Mouse (Mus musculus): ENCODE measurements around the gene Ccrl2. TPM values are rescaled to one million over a fixed set of nuclear protein-coding genes. Genes with fewer than 3 reads are reported as not detected.

The Ccrl2 gene
- polyA plus RNA-seq, 1 experiment = 13.8 TPM

DNA sequence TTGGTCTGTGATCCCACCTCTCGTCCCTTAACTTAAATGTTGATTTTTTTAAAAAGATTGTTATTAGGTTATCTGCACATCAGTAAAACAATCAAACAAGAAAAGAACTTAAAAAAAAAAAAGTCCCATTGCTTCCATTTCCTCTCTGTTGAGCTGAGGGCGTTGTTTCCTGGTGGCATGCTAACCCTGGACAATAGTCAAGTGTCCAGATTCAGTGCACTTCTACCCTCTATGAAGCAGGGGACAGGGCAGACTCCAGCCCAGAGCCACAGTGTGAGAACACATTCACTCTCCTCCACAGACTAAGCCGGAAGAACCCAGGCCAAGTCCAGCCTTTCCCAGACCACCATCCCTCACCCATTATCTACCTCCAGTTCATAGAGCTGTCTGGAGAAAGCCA is 8.9 kb downstream of the Ccrl2 start:
- DNase-seq = peak; percentile 65
- no peak for TF ChIP-seq CTCF (conservative IDR thresholded peaks at IDR 0.05; ENCODE audit: insufficient read depth, insufficient read length, low read depth, low read length)
- no peak for TF ChIP-seq POLR2A (IDR thresholded peaks at IDR 0.05; ENCODE audit: low read depth, low read length)
- WGBS = 70% methylated on average over 3 of the region's 3 CpGs
- Histone ChIP-seq H3K4me3 (ENCODE audit: insufficient read depth, low read depth, low read length) (no peak overlapping the region), H3K27me3 (replicated peaks; ENCODE audit: control insufficient read depth, insufficient read depth, low read length) (no peaks in the 10 kb centered on the region), H3K36me3 (ENCODE audit: control insufficient read depth, insufficient read depth, low read length) (no peaks in the 10 kb centered on the region), H3K27ac (ENCODE audit: insufficient read depth, low read depth, low read length) (peak overlapping the region; percentile 74), H3K4me1 (ENCODE audit: control insufficient read depth, insufficient read depth, low read length) (no peaks in the 10 kb centered on the region)

DNA sequence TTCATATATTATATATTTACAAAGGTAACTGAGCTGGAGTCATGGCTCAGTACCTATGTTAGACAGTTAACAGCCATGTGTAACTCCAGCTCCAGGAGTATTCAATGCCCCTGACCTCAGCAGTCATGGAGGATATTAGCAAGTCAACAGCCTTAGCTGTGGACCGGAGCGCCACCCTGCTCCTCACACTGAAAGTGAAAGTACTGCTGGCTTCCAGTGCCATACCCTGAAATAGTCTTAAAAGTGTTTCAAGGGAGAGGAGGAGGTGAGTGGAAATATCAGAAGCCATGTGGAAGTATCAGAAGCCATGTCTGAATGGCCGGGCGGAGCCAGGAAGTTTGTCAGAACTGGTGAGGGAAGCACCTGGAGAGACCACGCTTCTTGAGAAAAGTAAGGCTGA is 10.1 kb downstream of the Ccrl2 start:
- H3K27ac ChIP-seq (ENCODE audit: insufficient read depth, low read depth, low read length) = 0 out of 2 replicates have a peak overlapping the region, but pooled peaks have one; percentile 13
- no peak for DNase-seq

DNA sequence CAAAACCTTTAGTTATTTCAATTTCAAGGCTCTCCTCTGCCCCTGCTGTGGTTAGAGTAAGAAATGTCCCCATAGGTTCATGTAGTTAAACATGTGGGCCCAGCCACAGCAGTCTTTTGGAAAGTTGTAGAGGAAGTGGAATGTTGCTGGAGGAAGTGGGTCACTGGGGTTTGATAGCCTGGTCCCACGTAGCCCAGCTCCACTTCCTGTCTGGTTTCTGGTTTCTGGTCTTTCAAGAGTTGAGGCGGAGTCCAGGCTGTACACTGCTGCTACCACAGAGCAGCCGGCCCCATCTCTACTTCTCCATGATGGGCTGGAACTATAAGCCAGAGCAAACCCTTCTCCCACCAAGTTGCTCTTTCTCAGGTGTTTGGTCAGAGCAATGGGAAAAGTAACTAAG is 11.1 kb downstream of the Ccrl2 start:
- DNase-seq = no peak
- WGBS = 67% methylated on average over 3 of the region's 3 CpGs
- TF ChIP-seq POLR2A (IDR thresholded peaks at IDR 0.05; ENCODE audit: low read depth, low read length) = no peak
- TF ChIP-seq CTCF (conservative IDR thresholded peaks at IDR 0.05; ENCODE audit: insufficient read depth, insufficient read length, low read depth, low read length) = no peak
- Histone ChIP-seq H3K36me3 (ENCODE audit: control insufficient read depth, insufficient read depth, low read length) (no peaks in the 10 kb centered on the region), H3K4me3 (ENCODE audit: insufficient read depth, low read depth, low read length) (no peak overlapping the region), H3K27ac (ENCODE audit: insufficient read depth, low read depth, low read length) (no peak overlapping the region), H3K27me3 (replicated peaks; ENCODE audit: control insufficient read depth, insufficient read depth, low read length) (no peaks in the 10 kb centered on the region), H3K4me1 (ENCODE audit: control insufficient read depth, insufficient read depth, low read length) (peaks cover 2% of the 10 kb centered on the region; the same call in 1 of the 2 replicates)

More for the DNA sequence above, 10.1 kb downstream of the Ccrl2 start:
- Histone ChIP-seq H3K36me3 (ENCODE audit: control insufficient read depth, insufficient read depth, low read length) (no peaks in the 10 kb centered on the region), H3K4me3 (ENCODE audit: insufficient read depth, low read depth, low read length) (no peak overlapping the region), H3K27me3 (replicated peaks; ENCODE audit: control insufficient read depth, insufficient read depth, low read length) (no peaks in the 10 kb centered on the region), H3K4me1 (ENCODE audit: control insufficient read depth, insufficient read depth, low read length) (peaks cover 2% of the 10 kb centered on the region; the same call in 1 of the 2 replicates)
- no peak for TF ChIP-seq POLR2A (IDR thresholded peaks at IDR 0.05; ENCODE audit: low read depth, low read length)
- TF ChIP-seq CTCF (conservative IDR thresholded peaks at IDR 0.05; ENCODE audit: insufficient read depth, insufficient read length, low read depth, low read length) = no peak
- 80% methylated on average over 5 of the region's 5 CpGs for WGBS

DNA sequence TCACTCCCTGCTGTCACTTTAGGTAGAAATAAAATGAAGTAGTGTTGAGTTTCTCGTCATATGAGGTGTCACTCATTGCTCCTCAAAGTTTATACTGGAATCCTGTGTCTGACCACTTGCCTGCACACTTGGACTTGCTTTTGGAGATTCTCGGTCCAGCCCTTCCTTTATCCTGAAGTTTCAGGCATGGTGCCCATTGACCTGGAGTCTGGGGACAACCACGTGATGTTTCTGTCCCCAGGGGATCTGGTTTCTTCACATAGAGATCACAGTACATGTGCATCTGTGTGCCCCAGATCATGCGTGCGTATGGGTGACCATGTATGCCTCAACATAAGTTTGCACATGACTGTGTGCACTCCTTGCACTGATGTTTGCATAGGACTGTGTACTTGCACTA is 15.1 kb downstream of the Ccrl2 start:
- Histone ChIP-seq H3K4me3 (ENCODE audit: insufficient read depth, low read depth, low read length) (no peak overlapping the region), H3K27me3 (replicated peaks; ENCODE audit: control insufficient read depth, insufficient read depth, low read length) (no peaks in the 10 kb centered on the region), H3K27ac (ENCODE audit: insufficient read depth, low read depth, low read length) (peak overlapping the region; percentile 33; the same call in 1 of the 2 replicates), H3K36me3 (ENCODE audit: control insufficient read depth, insufficient read depth, low read length) (no peaks in the 10 kb centered on the region), H3K4me1 (ENCODE audit: control insufficient read depth, insufficient read depth, low read length) (peaks cover 2% of the 10 kb centered on the region; the same call in 1 of the 2 replicates)
- TF ChIP-seq POLR2A (IDR thresholded peaks at IDR 0.05; ENCODE audit: low read depth, low read length) = no peak
- TF ChIP-seq CTCF (conservative IDR thresholded peaks at IDR 0.05; ENCODE audit: insufficient read depth, insufficient read length, low read depth, low read length) = no peak
- peak; percentile 87 for DNase-seq
- WGBS = 56% methylated on average over 5 of the region's 5 CpGs

DNA sequence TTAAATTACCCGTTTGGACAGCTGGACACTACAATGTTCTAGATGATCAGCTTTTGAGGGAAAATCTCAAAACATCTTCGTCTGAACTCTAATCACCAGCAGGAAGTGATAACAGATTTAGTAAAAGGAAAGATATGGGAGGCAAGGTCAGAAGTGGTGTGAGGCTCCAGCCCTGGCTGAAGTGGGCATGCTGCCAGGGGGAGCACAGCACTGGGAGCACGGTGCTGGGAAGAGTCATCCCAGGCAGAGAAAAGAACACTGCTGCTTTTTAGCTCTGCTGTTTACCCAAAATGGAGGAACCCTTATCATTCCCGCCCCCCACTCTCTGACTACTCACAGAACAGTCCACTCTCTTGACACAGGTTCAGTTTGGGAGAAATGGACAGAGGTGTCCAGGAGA is 17.4 kb downstream of the Ccrl2 start:
- Histone ChIP-seq H3K27me3 (replicated peaks; ENCODE audit: control insufficient read depth, insufficient read depth, low read length) (no peaks in the 10 kb centered on the region), H3K4me1 (ENCODE audit: control insufficient read depth, insufficient read depth, low read length) (peaks cover 2% of the 10 kb centered on the region; the same call in 1 of the 2 replicates), H3K4me3 (ENCODE audit: insufficient read depth, low read depth, low read length) (no peak overlapping the region), H3K27ac (ENCODE audit: insufficient read depth, low read depth, low read length) (no peak overlapping the region), H3K36me3 (ENCODE audit: control insufficient read depth, insufficient read depth, low read length) (no peaks in the 10 kb centered on the region)
- 68% methylated on average over 4 of the region's 4 CpGs for WGBS
- DNase-seq = peak; percentile 57
- no peak for TF ChIP-seq POLR2A (IDR thresholded peaks at IDR 0.05; ENCODE audit: low read depth, low read length)
- no peak for TF ChIP-seq CTCF (conservative IDR thresholded peaks at IDR 0.05; ENCODE audit: insufficient read depth, insufficient read length, low read depth, low read length)

DNA sequence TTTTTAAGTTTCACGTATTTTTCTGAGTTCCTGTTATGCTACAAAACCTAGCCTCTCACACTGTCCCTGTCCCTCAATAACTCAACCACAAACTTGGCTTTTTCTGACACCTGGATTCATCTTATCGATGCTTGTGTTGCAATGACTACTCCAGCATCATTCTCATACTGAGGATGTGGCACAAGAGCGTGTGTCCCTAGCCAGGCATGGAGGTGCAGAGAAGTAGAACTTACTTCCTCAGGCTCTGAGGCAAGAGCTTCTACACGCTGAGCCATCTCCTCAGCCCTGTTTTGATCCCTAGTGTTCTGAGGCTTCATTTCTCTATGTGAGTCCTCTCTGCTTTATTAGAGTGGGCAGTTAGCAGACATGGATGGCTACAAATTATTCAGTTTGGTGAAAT is 23.6 kb downstream of the Ccrl2 start:
- TF ChIP-seq POLR2A (IDR thresholded peaks at IDR 0.05; ENCODE audit: low read depth, low read length) (no peak), CTCF (conservative IDR thresholded peaks at IDR 0.05; ENCODE audit: insufficient read depth, insufficient read length, low read depth, low read length) (no peak)
- H3K4me3 ChIP-seq (ENCODE audit: insufficient read depth, low read depth, low read length) = no peak overlapping the region
- no peaks in the 10 kb centered on the region for H3K27me3 ChIP-seq (replicated peaks; ENCODE audit: control insufficient read depth, insufficient read depth, low read length)
- no peaks in the 10 kb centered on the region for H3K4me1 ChIP-seq (ENCODE audit: control insufficient read depth, insufficient read depth, low read length)
- 90% methylated on average over 4 of the region's 4 CpGs for WGBS
- no peak for DNase-seq
- H3K36me3 ChIP-seq (ENCODE audit: control insufficient read depth, insufficient read depth, low read length) = no peaks in the 10 kb centered on the region
- H3K27ac ChIP-seq (ENCODE audit: insufficient read depth, low read depth, low read length) = no peak overlapping the region

DNA sequence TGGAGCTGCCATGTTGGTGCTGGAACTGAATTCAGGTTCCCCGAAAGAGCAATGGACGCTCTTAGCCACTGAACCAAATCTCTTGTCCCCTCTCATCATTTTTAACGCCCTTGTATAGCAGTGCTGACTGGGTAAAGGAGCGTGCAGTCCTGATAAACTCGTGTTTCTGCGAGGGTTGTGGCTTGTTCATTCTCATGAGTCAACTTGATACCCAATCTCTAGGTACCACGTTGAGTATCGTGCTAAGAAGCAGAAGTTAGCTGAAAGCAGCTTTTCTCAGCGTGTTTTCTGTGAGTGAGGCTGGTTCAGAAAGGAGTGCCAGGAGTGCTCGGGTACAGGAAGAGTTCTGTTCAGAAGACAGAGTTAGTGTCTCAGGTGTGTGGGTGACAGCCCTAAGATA is 30.5 kb downstream of the Ccrl2 start:
- TF ChIP-seq POLR2A (IDR thresholded peaks at IDR 0.05; ENCODE audit: low read depth, low read length) (no peak), CTCF (conservative IDR thresholded peaks at IDR 0.05; ENCODE audit: insufficient read depth, insufficient read length, low read depth, low read length) (no peak)
- H3K4me1 ChIP-seq (ENCODE audit: control insufficient read depth, insufficient read depth, low read length) = no peaks in the 10 kb centered on the region
- no peaks in the 10 kb centered on the region for H3K36me3 ChIP-seq (ENCODE audit: control insufficient read depth, insufficient read depth, low read length)
- no peak overlapping the region for H3K27ac ChIP-seq (ENCODE audit: insufficient read depth, low read depth, low read length)
- H3K4me3 ChIP-seq (ENCODE audit: insufficient read depth, low read depth, low read length) = no peak overlapping the region
- H3K27me3 ChIP-seq (replicated peaks; ENCODE audit: control insufficient read depth, insufficient read depth, low read length) = no peaks in the 10 kb centered on the region
- WGBS = 90% methylated on average over 10 of the region's 10 CpGs
- DNase-seq = no peak

Data from kidney, adult 2 months (tissue).